Mouse (Mus musculus) thymus, postnatal 4 days (tissue): ENCODE data around the gene Mgll.

ENCODE experiments used
- DNase-seq: peaks from one replicate; pipeline ENCODE4 v3.0.0; 2021

Mgll gene

GRCm38 (mm10) chr6:88718033-88718725 is 6.0 kb upstream of the Mgll start:
- no peak for DNase-seq

- no peak for DNase-seq
These were observed 3.2 kb upstream of the Mgll start for GRCm38 (mm10) chr6:88721059-88721458.

DNA sequence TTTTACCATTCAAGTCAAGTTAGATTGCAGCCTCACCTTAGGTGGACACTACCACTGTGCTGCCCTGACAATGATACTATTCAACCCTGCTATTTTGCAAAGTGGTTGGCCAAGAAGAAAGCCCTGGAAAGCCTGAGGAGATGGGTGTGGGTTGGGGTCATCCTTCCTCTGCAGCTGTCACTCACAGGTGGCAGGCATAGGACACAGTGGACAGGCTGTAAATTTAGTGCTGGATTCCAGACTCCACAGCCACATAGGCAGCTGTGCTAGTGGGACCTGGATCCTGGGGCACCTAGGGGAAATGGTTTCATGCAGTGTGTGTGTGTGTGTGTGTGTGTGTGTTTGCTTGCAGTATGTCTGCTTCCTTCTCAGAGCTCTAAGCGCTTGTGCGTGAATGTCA is 1.3 kb upstream of the Mgll start:
- no peak for DNase-seq

DNA sequence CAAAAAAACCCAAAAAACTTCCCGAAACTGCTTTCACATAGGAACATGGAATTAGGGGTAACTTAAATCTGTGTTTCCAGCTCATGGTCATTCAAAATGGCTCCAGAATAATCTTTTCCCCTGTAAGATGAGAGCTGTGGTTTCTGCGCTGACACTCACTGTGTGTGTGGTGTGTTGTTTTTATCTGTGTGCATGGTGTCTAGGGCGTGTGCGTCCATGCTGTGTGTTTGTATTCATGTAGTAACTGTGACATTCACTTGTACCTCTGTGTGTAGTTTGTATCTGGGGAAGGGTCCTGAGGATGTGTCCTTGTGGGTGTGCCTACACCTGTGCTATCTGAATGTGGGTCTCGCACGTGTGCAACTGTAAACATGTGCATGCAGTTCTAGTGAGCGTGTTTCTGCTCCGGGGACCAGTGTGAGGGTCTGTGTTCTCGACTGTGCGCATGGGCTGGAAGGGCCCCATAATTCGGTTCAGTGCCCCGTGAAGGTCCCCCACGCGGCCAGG is 353 bp upstream of the Mgll start:
- no peak for DNase-seq

GRCm38 (mm10) chr6:88725590-88725989 is 1.4 kb downstream of the Mgll start:
- no peak for DNase-seq

GRCm38 (mm10) chr6:88726252-88727211 is 2.3 kb downstream of the Mgll start:
- DNase-seq: no peak

DNA sequence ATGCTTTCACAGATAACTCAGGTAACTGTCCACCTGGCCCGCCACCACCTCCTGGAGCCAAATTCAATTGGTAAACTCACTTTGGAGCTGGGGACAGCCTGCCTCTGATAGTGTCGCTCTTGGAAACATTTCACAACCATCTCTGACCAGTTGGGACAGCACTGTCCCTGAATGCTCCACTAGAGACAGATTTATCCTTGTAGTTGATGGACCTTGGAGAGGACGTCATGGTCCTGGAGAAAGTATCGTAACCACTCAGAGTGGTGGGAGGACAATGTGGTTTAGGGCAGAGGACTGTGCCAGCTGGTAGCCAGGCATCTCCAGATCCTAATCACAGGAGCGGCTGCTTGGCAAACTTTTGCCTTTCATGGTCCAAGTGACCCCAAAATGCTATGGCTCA is 3.3 kb downstream of the Mgll start:
- DNase-seq: no peak

GRCm38 (mm10) chr6:88728054-88728453 is 3.8 kb downstream of the Mgll start:
- DNase-seq: no peak

GRCm38 (mm10) chr6:88728515-88728914 is 4.3 kb downstream of the Mgll start:
- no peak for DNase-seq

GRCm38 (mm10) chr6:88731211-88731751 is 7.1 kb downstream of the Mgll start:
- no peak for DNase-seq

- no peak for DNase-seq
These were observed 7.8 kb downstream of the Mgll start for GRCm38 (mm10) chr6:88731991-88732390.

- no peak for DNase-seq
These were observed 8.7 kb downstream of the Mgll start for GRCm38 (mm10) chr6:88732643-88733613.

DNA sequence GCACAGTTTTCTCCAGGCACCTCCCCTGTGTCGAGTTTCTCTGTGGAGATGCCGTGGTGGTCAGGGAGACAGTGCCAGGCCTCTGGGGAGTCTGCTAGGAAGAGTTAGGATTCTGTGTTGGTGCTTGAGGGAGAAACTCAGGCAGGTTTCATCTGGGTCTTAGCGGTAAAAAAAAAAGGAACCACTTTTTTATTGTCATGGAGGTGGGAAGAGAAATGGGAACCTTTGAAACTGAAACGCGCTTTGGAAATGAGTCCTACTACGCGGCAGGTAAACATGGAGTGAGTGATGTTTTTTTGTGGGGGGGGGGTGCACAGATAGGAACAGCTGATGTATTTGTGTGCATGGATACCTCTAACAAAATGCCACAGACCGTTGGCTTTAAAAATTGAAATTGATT is 12.1 kb downstream of the Mgll start:
- DNase-seq: no peak

DNA sequence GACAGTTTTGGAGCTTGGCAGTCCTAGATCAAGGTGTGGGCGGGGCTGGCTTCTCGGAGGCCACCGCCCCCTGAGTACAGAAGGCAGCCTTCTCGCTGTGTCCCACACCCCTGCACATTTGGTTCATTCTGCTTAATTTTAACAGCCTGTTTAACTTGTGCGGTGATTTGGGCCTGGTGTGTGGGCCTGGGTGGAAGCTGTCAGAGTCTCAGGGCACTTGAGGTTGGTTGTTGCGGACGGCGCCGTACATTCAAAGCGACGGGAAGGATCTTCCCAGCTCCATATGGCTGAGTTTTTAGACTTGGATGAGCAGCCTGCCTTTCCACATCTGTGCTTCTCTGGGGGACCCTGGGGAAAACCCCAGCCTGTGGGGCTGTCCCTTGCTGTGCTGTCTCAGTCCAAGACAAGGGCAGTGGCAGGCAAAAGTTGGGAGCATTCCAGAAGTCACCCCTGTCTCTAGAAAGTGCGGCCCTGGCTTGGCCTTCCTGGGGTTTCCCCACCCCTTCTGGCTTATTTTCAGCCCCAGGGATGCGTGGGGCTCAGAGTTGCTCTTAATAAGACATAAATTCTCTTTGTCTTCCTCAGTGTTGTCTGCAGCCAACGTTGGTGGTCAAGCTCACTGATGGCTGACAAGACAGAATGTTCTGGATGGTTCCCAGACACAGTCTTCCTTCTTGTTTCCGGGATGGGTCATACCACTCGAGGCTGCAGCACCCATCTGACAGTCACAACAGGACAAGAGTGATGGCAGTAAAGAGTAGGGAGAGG is 12.7 kb downstream of the Mgll start:
- no peak for DNase-seq

DNA sequence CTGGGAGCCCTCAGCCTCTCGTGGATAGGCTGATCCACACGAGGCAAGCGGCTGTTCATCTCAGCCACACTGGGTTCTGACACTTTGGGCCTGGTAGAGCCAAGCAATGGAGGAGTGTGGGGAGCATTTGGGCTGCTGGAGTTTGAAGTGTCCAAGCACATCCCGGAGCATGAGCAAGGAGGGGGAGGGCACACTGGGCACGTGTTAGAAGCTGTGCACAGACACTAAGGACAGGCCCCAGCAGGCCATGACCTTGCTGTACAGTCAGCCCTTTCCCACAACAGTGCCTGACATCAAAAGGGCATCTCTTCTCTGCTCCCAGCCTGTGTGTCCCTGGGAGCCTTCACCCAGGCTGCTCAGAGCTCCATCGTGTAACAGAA is 13.3 kb downstream of the Mgll start:
- DNase-seq: no peak

DNA sequence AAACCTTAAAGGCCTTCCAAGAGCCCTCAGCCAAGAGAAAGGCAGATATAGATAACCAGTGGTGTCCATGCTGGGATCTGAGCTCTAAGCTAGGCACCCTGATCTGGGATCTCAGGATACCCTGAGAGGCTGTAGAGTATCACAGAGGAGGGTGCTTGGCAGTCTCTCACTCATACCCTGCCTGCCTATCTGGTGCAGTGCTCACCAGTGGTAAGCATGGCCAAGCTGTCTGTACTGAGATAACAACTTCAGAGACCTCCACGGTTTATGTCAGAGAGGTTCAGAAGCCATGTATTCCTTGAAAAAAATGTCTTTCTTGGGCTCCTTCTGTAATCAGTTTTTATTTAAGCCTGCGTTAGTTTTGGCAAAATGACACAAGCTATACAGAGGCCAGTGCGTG is 16.8 kb downstream of the Mgll start:
- DNase-seq: no peak

DNA sequence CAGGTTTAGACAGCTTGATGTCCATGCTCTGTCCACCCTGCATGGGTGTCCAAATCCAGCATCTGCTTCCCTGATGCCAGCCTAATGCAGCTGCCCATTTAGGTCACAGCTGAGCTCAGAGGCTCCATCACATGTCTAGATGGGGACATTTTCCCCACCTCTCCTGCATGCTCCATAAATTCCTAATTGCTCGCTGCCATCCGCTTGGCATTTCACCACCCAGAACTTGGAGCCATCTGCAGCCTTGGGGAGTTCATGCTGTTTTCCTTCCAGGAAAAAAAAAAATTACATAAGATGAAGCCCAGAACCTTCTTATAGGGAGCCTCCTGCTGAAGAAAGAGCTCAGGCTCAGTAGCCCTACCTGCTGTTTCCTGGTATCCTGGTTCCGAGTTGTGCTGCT is 17.6 kb downstream of the Mgll start:
- DNase-seq: no peak

GRCm38 (mm10) chr6:88742286-88743011 is 18.2 kb downstream of the Mgll start:
- no peak for DNase-seq

DNA sequence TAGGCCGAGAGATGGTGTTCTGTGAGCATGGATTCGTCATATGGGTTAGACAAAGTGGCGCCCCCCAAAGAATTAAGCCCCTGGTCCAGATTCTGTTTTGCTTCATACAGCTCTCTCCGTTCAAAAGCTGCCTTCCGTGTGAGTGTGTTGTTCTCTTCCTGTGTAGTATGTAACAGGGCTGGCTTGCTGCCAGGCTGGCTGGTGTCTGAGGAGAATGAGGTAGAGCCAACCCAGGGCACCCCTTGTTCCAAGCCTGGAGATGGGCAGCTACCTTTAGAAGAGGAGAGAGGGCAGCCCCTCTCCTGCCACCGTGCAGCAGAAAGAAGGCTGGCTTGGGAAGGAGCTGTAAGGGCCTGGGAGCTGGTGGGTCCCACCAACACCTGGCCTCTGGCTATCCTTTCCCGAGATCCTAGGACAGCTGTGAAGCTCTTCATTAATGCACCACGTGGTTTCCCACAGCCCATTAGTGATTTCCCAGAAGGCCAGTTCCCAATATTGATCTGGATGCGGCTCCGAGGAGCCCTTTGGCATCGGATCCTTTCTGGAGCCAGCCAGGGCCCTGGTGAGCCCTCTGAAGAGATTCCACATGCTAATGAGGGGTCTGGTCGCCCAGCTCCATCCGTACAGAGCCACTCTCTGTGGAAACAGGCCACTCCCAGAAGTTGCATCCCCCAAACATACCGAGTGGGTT is 19.5 kb downstream of the Mgll start:
- no peak for DNase-seq

DNA sequence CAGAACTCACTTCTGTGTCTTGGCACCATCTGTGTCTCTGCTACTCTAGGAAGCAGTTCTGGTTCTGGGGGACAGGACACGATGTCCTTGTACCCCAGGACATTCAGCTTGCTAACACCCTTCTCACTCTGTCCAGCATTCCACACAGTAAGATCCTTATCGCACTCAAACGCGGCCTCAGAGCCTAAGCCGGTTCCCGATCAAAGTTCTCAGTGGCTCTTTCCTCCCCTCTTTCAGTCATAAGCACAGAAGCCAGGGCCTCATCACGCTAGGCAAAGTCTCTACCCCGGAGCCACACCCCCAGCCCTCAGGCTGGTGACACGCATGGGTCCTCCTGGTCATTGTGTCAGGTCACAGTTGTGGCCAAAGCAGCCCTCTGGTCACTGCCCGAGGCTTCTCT is 20.8 kb downstream of the Mgll start:
- DNase-seq: no peak
